Mouse (Mus musculus) bone marrow, adult 2 months (tissue): ENCODE measurements around the gene Mpl. TPM values are rescaled to one million over a fixed set of nuclear protein-coding genes. Genes with fewer than 3 reads are reported as not detected.
A peak's percentile ranks its signal among the peaks of the same experiment; 100 is the strongest.

ENCODE experiments used
- H3K27ac ChIP-seq: fragments of 200-500 bp; 2 replicates; pipeline ENCODE4 v1.5.1; 2012; ENCODE audit warnings: low read depth, mild to moderate bottlenecking, control low read depth, inconsistent platforms, low read length; ENCODE audit not compliant: control insufficient read depth, poor library complexity, insufficient read depth
- H3K4me1 ChIP-seq: fragments of 200-500 bp; 2 replicates; pipeline ENCODE4 v1.6.1; 2011; ENCODE audit warnings: low read length; ENCODE audit not compliant: control insufficient read depth, insufficient read depth
- H3K4me3 ChIP-seq: fragments of 200-500 bp; replicated peaks from 2 replicates; pipeline ENCODE3; 2011; ENCODE audit warnings: mild to moderate bottlenecking, low read depth, low read length, control low read depth; ENCODE audit not compliant: control insufficient read depth
- CTCF ChIP-seq: fragments of 200-500 bp; IDR thresholded peaks from 2 replicates; pipeline ENCODE4 v1.5.1; 2011; ENCODE audit warnings: low read length, control low read depth; ENCODE audit not compliant: control insufficient read depth, insufficient read depth
- POLR2A ChIP-seq: fragments of 200-500 bp; IDR thresholded peaks from 2 replicates; pipeline ENCODE4 v1.6.1; 2011; ENCODE audit warnings: low read depth, mild to moderate bottlenecking, control low read depth, low read length, borderline replicate concordance; ENCODE audit not compliant: control insufficient read depth
- WGBS: fragments of 180-500 bp; shearing (Covaris S2); methylation state at CpG from one replicate; pipeline ENCODE4 v1.1.7; 2018; 5-methylcytosine and 5-hydroxymethylcytosine counted together
- polyA plus RNA-seq: library from polyadenylated mRNA; stranded (reverse); fragments of >200 nt; gene quantifications from 2 replicates; pipeline ENCODE4 v1.2.4, GENCODE M21; 2011; ENCODE audit warnings: low replicate concordance; ENCODE audit not compliant: missing spikeins, insufficient read depth, insufficient read length

Gene Mpl
- polyA plus RNA-seq, 1 experiment: 13.1 TPM

GRCm38 (mm10) chr4:118401421-118401820 is 55.9 kb downstream of the Mpl start:
- Histone ChIP-seq H3K4me3 (no peak overlapping the region), H3K27ac (no peak overlapping the region), H3K4me1 (no peaks in the 10 kb centered on the region; the same call in 1 of the 2 replicates)
- WGBS: 82% methylated on average over 3 of the region's 3 CpGs
- TF ChIP-seq POLR2A (no peak), CTCF (no peak)

GRCm38 (mm10) chr4:118398400-118398799 is 58.9 kb downstream of the Mpl start:
- Histone ChIP-seq H3K4me3 (no peak overlapping the region), H3K4me1 (no peaks in the 10 kb centered on the region; the same call in 1 of the 2 replicates), H3K27ac (peak overlapping the region; percentile 21; the same call in 1 of the 2 replicates)
- 55% methylated on average over 6 of the region's 6 CpGs for WGBS
- no peak for TF ChIP-seq POLR2A
- no peak for TF ChIP-seq CTCF

DNA sequence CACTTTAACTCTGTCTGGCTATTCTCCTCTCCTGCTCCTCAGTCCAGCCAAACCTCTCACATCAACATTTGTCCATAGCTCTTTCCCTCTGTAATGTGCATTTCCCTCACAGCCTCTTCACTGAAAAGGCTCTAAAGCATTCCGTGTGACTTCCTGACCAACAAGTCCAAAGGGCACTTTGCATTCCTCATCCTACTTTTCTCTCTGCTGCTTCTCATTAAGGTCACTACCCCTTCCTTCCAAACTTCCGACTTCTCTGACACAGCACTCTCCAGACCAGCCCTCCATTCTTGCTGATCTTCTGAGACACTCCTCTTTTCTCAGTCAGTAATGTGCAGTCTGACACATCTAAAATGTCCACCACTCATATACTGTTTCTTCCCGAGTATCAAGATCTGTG is 60.9 kb downstream of the Mpl start:
- Histone ChIP-seq H3K4me3 (no peak overlapping the region), H3K27ac (no peak overlapping the region), H3K4me1 (no peaks in the 10 kb centered on the region; the same call in 1 of the 2 replicates)
- TF ChIP-seq CTCF (no peak), POLR2A (no peak)
- 88% methylated on average over 3 of the region's 3 CpGs for WGBS

DNA sequence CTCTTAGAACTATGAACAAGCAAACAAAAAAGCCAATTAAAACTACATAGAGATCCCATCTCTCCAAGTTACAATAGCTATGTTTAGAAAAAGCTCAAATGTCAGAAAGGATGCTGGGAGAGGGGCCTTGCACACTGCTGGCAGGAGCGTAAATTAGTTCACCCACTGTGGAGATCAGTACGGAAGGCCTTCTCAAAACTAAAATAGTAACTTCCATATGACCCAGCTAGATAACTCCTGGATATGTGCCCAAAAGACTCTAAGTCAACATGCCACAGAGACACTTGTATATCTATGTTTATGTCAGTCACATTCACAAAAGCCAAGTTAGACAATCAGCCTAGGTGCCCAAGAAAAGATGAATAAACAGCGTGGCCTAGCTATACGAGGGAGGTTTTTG is 62.0 kb downstream of the Mpl start:
- WGBS: 65% methylated on average over 4 of the region's 4 CpGs
- TF ChIP-seq POLR2A (no peak), CTCF (no peak)
- Histone ChIP-seq H3K4me1 (no peaks in the 10 kb centered on the region; the same call in 1 of the 2 replicates), H3K4me3 (no peak overlapping the region), H3K27ac (no peak overlapping the region)

DNA sequence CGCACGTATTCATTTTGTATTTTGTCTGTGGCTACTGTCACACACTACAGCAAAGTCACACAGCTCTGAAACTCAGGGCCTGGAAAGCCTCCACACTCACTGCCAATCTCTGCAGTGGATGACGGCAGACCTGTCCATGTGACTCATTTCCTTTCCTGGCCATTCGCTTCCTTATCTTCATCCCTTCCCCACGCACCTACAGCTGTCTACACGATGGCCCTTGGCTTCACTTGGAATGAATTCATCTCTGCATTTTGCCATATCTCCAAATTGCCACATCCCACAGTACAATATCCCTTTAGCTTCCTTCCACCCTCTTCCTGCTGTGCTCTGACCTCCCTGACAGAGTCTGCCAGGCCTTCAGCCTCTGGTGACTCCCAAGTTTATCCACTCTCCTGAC is 62.8 kb downstream of the Mpl start:
- Histone ChIP-seq H3K4me3 (no peak overlapping the region), H3K4me1 (no peaks in the 10 kb centered on the region; the same call in 1 of the 2 replicates), H3K27ac (no peak overlapping the region)
- TF ChIP-seq CTCF (no peak), POLR2A (no peak)
- 77% methylated on average over 6 of the region's 6 CpGs for WGBS

Other genes starting within 250 kb of the Mpl start
- gene Ptprf, start 166.1 kb downstream of the Mpl start, polyA plus RNA-seq: 1.1 and 7.4 TPM in 2 replicates
- gene Szt2, start 48.2 kb downstream of the Mpl start, polyA plus RNA-seq: 17.0 and 34.6 TPM in 2 replicates
- gene Med8, start 48.2 kb downstream of the Mpl start, polyA plus RNA-seq: 45.2 and 67.4 TPM in 2 replicates
- gene Elovl1, start 29.4 kb downstream of the Mpl start, polyA plus RNA-seq: 36.1 and 99.5 TPM in 2 replicates
- gene Cdc20, start 20.2 kb downstream of the Mpl start, polyA plus RNA-seq: 58.8 and 92.1 TPM in 2 replicates
- gene Tie1, start 32.5 kb upstream of the Mpl start, polyA plus RNA-seq: 2.7 and 4.5 TPM in 2 replicates
- 1.0 and 2.1 TPM in 2 replicates for gene 2610528J11Rik, start 69.5 kb upstream of the Mpl start, polyA plus RNA-seq
- gene Tmem125, start 86.5 kb upstream of the Mpl start, polyA plus RNA-seq: not detected in 2 replicates
- not detected in 2 replicates for gene Cfap57, start 163.3 kb upstream of the Mpl start, polyA plus RNA-seq
- gene Ebna1bp2, start 163.3 kb upstream of the Mpl start, polyA plus RNA-seq: 29.3 and 57.7 TPM in 2 replicates
- gene Olfr62, start 201.4 kb upstream of the Mpl start, polyA plus RNA-seq: not detected in 2 replicates
- gene Olfr1342, start 235.2 kb upstream of the Mpl start, polyA plus RNA-seq: not detected in 2 replicates
- not detected in 2 replicates for gene Olfr1341, start 246.0 kb upstream of the Mpl start, polyA plus RNA-seq